Comparison of ENCODE assay signal across 10 mouse cellular contexts in genomic region chr9:107605041-107605661, GRCm38 (mm10). TPM values are rescaled to one million over a fixed set of nuclear protein-coding genes. Genes with fewer than 3 reads are reported as not detected.
DNase-seq lines count a peak whose midpoint lies in the region; ATAC-seq and TF ChIP-seq lines count a peak whose summit lies in the region.
"Had no signal": no experiment of that assay in that cellular context is flagged by ENCODE, and none has a peak within 500 bp of the region (broad histone marks: within the 10 kb centered on the region; RNA-seq: fewer than 3 reads in every experiment).

No protein-coding gene starts in this region.

- ATAC-seq in heart, embryonic 11.5 days (replicated peaks; ENCODE audit: insufficient number of reproducible peaks, low FRiP score, low TSS enrichment) = no peak
- ATAC-seq in embryonic facial prominence, embryonic 11.5 days (replicated peaks; ENCODE audit: insufficient number of reproducible peaks, low FRiP score, low TSS enrichment, low read depth) = 0 out of 2 replicates have a peak, but pooled peaks have one; percentile 8

- H3K9me3 ChIP-seq in heart, embryonic 11.5 days (replicated peaks; ENCODE audit: control insufficient read depth, low read length) = no peaks in the 10 kb centered on the region
- no peaks in the 10 kb centered on the region for H3K9me3 ChIP-seq in embryonic facial prominence, embryonic 11.5 days (replicated peaks; ENCODE audit: control insufficient read depth, low read length)

- H3K36me3 ChIP-seq in heart, embryonic 11.5 days (ENCODE audit: control insufficient read depth, insufficient read depth, low read length) = no peaks in the 10 kb centered on the region
- H3K36me3 ChIP-seq in embryonic facial prominence, embryonic 11.5 days (replicated peaks; ENCODE audit: control insufficient read depth, insufficient read depth, low read depth, low read length) = no peaks in the 10 kb centered on the region

- TF ChIP-seq CTCF in left cerebral cortex, adult 2 months (IDR thresholded peaks at IDR 0.05) = no peak

- H3K27me3 ChIP-seq in heart, embryonic 11.5 days (ENCODE audit: control insufficient read depth, insufficient read depth, low read length) = peaks cover 25% of the 10 kb centered on the region; the same call in 1 of the 2 replicates
- no peaks in the 10 kb centered on the region for H3K27me3 ChIP-seq in embryonic facial prominence, embryonic 11.5 days (ENCODE audit: control insufficient read depth, insufficient read depth, low read length)

- no peak overlapping the region for H3K27ac ChIP-seq in heart, embryonic 11.5 days (ENCODE audit: low read depth, low read length)
- H3K27ac ChIP-seq in embryonic facial prominence, embryonic 11.5 days (replicated peaks; ENCODE audit: low read depth, low read length) = no peak overlapping the region
- no peak overlapping the region for H3K27ac ChIP-seq in left cerebral cortex, adult 2 months
- H3K27ac ChIP-seq: liver, embryonic 14.5 days had no signal

- DNase-seq in heart, postnatal 25 days (ENCODE audit: low spot score) = no peak
- DNase-seq in embryonic facial prominence, embryonic 11.5 days (ENCODE audit: low spot score) = no peak
- DNase-seq in kidney, adult 11 months = peak; percentile 84
- peak; percentile 76 for DNase-seq in lung, postnatal 36 days
- DNase-seq in left cerebral cortex, adult 2 months (ENCODE audit: extremely low spot score in 1 of 2, low spot score in 2 of 2) = no peak
- DNase-seq in layer of hippocampus, postnatal 36 days = no peak
- no peak for DNase-seq in right cerebral cortex, postnatal 4 days
- DNase-seq: thymus, postnatal 4 days had no signal

- H3K4me2 ChIP-seq in heart, embryonic 11.5 days = peak overlapping the region; percentile 47
- peak overlapping the region; percentile 11; the same call in 1 of the 2 replicates for H3K4me2 ChIP-seq in embryonic facial prominence, embryonic 11.5 days (ENCODE audit: low read depth, low read length)

- intact Hi-C loops in heart, postnatal 25 days (cut with DNase I) = no loop called here
- intact Hi-C loops in left cerebral cortex, adult 2 months (cut with DNase I) = no loop called here

- WGBS in heart, embryonic 11.5 days (ENCODE audit: insufficient replicate concordance) = 34% methylated on average over 23 of the region's 23 CpGs
- 37% methylated on average over 22 of the region's 23 CpGs for WGBS in embryonic facial prominence, embryonic 11.5 days

- H3K4me1 ChIP-seq in heart, embryonic 11.5 days (ENCODE audit: control insufficient read depth, insufficient read depth, low read length) = peaks cover 51% of the 10 kb centered on the region
- H3K4me1 ChIP-seq in embryonic facial prominence, embryonic 11.5 days (ENCODE audit: control insufficient read depth, insufficient read depth, low read length) = peaks cover 13% of the 10 kb centered on the region

- peak overlapping the region; percentile 34; the same call in 1 of the 2 replicates for H3K9ac ChIP-seq in heart, embryonic 11.5 days (ENCODE audit: low read depth, low read length)
- H3K9ac ChIP-seq in embryonic facial prominence, embryonic 11.5 days (replicated peaks; ENCODE audit: low read length) = peak overlapping the region; percentile 35
- H3K9ac ChIP-seq: liver, embryonic 14.5 days had no signal

- peak overlapping the region; percentile 8; the same call in 1 of the 2 replicates for H3K4me3 ChIP-seq in heart, embryonic 11.5 days (ENCODE audit: low read depth, low read length)
- no peak overlapping the region for H3K4me3 ChIP-seq in embryonic facial prominence, embryonic 11.5 days (ENCODE audit: low read depth, low read length)
- no peak overlapping the region for H3K4me3 ChIP-seq in left cerebral cortex, adult 2 months

RNA-seq across cellular contexts. Expression of gene Sema3b, which starts 3.9 kb away (rescaled TPM):
- polyA plus RNA-seq in heart, embryonic 11.5 days (2014; fragmentation: Nextera tagmentation; extraction: Ambion mirVana) = 5.1 and 5.3 TPM in 2 replicates
- 10 to 100 TPM; 15.0 to 17.8 TPM for total RNA-seq in heart, postnatal 25 days (2021)
- polyA plus RNA-seq in embryonic facial prominence, embryonic 11.5 days (2014; fragmentation: Nextera tagmentation; extraction: Ambion mirVana) = 1.1 and 1.3 TPM in 2 replicates
- 1 to 10 TPM; 3.3 to 4.1 TPM for total RNA-seq in left cerebral cortex, adult 2 months (2021)
- total RNA-seq in layer of hippocampus, postnatal 36 days (2021) = 1 to 10 TPM; 1.7 to 2.2 TPM

RNA-seq across cellular contexts. Expression of gene Ifrd2, which starts 17.7 kb away (rescaled TPM):
- 57.5 and 59.1 TPM in 2 replicates for polyA plus RNA-seq in heart, embryonic 11.5 days (2014; fragmentation: Nextera tagmentation; extraction: Ambion mirVana)
- 10 to 100 TPM; 44.6 to 45.8 TPM for total RNA-seq in heart, postnatal 25 days (2021)
- 42.3 and 42.9 TPM in 2 replicates for polyA plus RNA-seq in embryonic facial prominence, embryonic 11.5 days (2014; fragmentation: Nextera tagmentation; extraction: Ambion mirVana)
- total RNA-seq in left cerebral cortex, adult 2 months (2021) = 10 to 100 TPM; 10.5 to 10.9 TPM
- total RNA-seq in layer of hippocampus, postnatal 36 days (2021) = 10 to 100 TPM; 11.2 to 13.8 TPM

RNA-seq across cellular contexts. Expression of gene Hyal3, which starts 24.5 kb away (rescaled TPM):
- 0.14 and 0.33 TPM in 2 replicates for polyA plus RNA-seq in heart, embryonic 11.5 days (2014; fragmentation: Nextera tagmentation; extraction: Ambion mirVana)
- total RNA-seq in heart, postnatal 25 days (2021) = under 1 TPM; 0.45 to 0.62 TPM
- 0.66 TPM in 2 replicates for polyA plus RNA-seq in embryonic facial prominence, embryonic 11.5 days (2014; fragmentation: Nextera tagmentation; extraction: Ambion mirVana)
- total RNA-seq in left cerebral cortex, adult 2 months (2021) = 1 to 10 TPM in 1 of 2 experiments, under 1 TPM in 1; 0.97 to 1.2 TPM
- total RNA-seq in layer of hippocampus, postnatal 36 days (2021) = 1 to 10 TPM; 1.3 to 1.8 TPM

RNA-seq across cellular contexts. Expression of gene Naa80, which starts 26.5 kb away (rescaled TPM):
- polyA plus RNA-seq in heart, embryonic 11.5 days (2014; fragmentation: Nextera tagmentation; extraction: Ambion mirVana) = 12.2 and 15.2 TPM in 2 replicates
- 10 to 100 TPM; 14.0 to 18.4 TPM for total RNA-seq in heart, postnatal 25 days (2021)
- 11.8 and 14.2 TPM in 2 replicates for polyA plus RNA-seq in embryonic facial prominence, embryonic 11.5 days (2014; fragmentation: Nextera tagmentation; extraction: Ambion mirVana)
- 10 to 100 TPM; 11.3 to 12.6 TPM for total RNA-seq in left cerebral cortex, adult 2 months (2021)
- total RNA-seq in layer of hippocampus, postnatal 36 days (2021) = 10 to 100 TPM; 13.5 to 13.8 TPM

RNA-seq across cellular contexts. Expression of gene Hyal1, which starts 28.4 kb away (rescaled TPM):
- polyA plus RNA-seq in heart, embryonic 11.5 days (2014; fragmentation: Nextera tagmentation; extraction: Ambion mirVana) = 3.4 and 3.5 TPM in 2 replicates
- 1 to 10 TPM; 5.3 TPM for total RNA-seq in heart, postnatal 25 days (2021)
- 5.3 and 7.3 TPM in 2 replicates for polyA plus RNA-seq in embryonic facial prominence, embryonic 11.5 days (2014; fragmentation: Nextera tagmentation; extraction: Ambion mirVana)
- total RNA-seq in left cerebral cortex, adult 2 months (2021) = 1 to 10 TPM; 6.0 to 8.5 TPM
- 1 to 10 TPM; 6.5 to 6.7 TPM for total RNA-seq in layer of hippocampus, postnatal 36 days (2021)

Comparison
In these comparisons a context has a peak if more than half of its experiments do, and no peak if none do; other contexts are left out.
1. DNase-seq: peak in kidney, adult 11 months (single experiment) and lung, postnatal 36 days (single experiment); none in heart, postnatal 25 days (single experiment), embryonic facial prominence, embryonic 11.5 days (single experiment), left cerebral cortex, adult 2 months (0 of 2), layer of hippocampus, postnatal 36 days (0 of 2) and right cerebral cortex, postnatal 4 days (single experiment).